Mouse (Mus musculus): ENCODE data around the gene Apbb1ip. TPM values are rescaled to one million over a fixed set of nuclear protein-coding genes. Genes with fewer than 3 reads are reported as not detected.

The Apbb1ip gene
- polyA plus RNA-seq, 2 experiments, result 2.3 to 2.6 TPM

- Histone ChIP-seq H3K27me3 (ENCODE audit: control insufficient read depth, insufficient read depth, low read length) (no peaks in the 10 kb centered on the region), H3K4me2 (replicated peaks; ENCODE audit: low read depth, low read length, severe bottlenecking) (no peak overlapping the region), H3K27ac (replicated peaks; ENCODE audit: low read depth, low read length) (no peak overlapping the region), H3K9ac (ENCODE audit: low read depth, low read length, severe bottlenecking) (no peak overlapping the region), H3K4me3 (replicated peaks; ENCODE audit: low read length) (no peak overlapping the region), H3K4me1 (ENCODE audit: control insufficient read depth, insufficient read depth, low read length) (peaks cover 3% of the 10 kb centered on the region; the same call in 1 of the 2 replicates), H3K9me3 (ENCODE audit: control insufficient read depth, low read length) (no peaks in the 10 kb centered on the region), H3K36me3 (ENCODE audit: control insufficient read depth, insufficient read depth, low read length) (no peaks in the 10 kb centered on the region)
- WGBS, result 48% methylated on average over 8 of the region's 8 CpGs
- no peak for DNase-seq (ENCODE audit: low spot score)
- TF ChIP-seq POLR2A (IDR thresholded peaks at IDR 0.05; ENCODE audit: borderline replicate concordance, extremely low read depth, insufficient read depth, insufficient read length), result no peak
- no peak for ATAC-seq (ENCODE audit: low FRiP score, low read depth)
Observed at GRCm38 (mm10) chr2:22775213-22775612, 1.3 kb downstream of the Apbb1ip start.

- TF ChIP-seq POLR2A (IDR thresholded peaks at IDR 0.05; ENCODE audit: borderline replicate concordance, extremely low read depth, insufficient read depth, insufficient read length), result no peak
- Histone ChIP-seq H3K27me3 (ENCODE audit: control insufficient read depth, insufficient read depth, low read length) (no peaks in the 10 kb centered on the region), H3K9ac (ENCODE audit: low read depth, low read length, severe bottlenecking) (no peak overlapping the region), H3K27ac (replicated peaks; ENCODE audit: low read depth, low read length) (no peak overlapping the region), H3K36me3 (ENCODE audit: control insufficient read depth, insufficient read depth, low read length) (no peaks in the 10 kb centered on the region), H3K4me2 (replicated peaks; ENCODE audit: low read depth, low read length, severe bottlenecking) (no peak overlapping the region), H3K4me1 (ENCODE audit: control insufficient read depth, insufficient read depth, low read length) (peaks cover 3% of the 10 kb centered on the region; the same call in 1 of the 2 replicates), H3K4me3 (replicated peaks; ENCODE audit: low read length) (no peak overlapping the region), H3K9me3 (ENCODE audit: control insufficient read depth, low read length) (no peaks in the 10 kb centered on the region)
- 50% methylated on average over 3 of the region's 3 CpGs for WGBS
- ATAC-seq (ENCODE audit: low FRiP score, low read depth) (no peak), DNase-seq (ENCODE audit: low spot score) (no peak)
Observed at GRCm38 (mm10) chr2:22775681-22776080, 1.8 kb downstream of the Apbb1ip start.

GRCm38 (mm10) chr2:22776568-22777230, 2.8 kb downstream of the Apbb1ip start:
- Histone ChIP-seq H3K27me3 (ENCODE audit: control insufficient read depth, insufficient read depth, low read length) (no peaks in the 10 kb centered on the region), H3K4me1 (ENCODE audit: control insufficient read depth, insufficient read depth, low read length) (peaks cover 3% of the 10 kb centered on the region; the same call in 1 of the 2 replicates), H3K36me3 (ENCODE audit: control insufficient read depth, insufficient read depth, low read length) (no peaks in the 10 kb centered on the region), H3K4me2 (replicated peaks; ENCODE audit: low read depth, low read length, severe bottlenecking) (no peak overlapping the region), H3K27ac (replicated peaks; ENCODE audit: low read depth, low read length) (no peak overlapping the region), H3K4me3 (replicated peaks; ENCODE audit: low read length) (no peak overlapping the region), H3K9ac (ENCODE audit: low read depth, low read length, severe bottlenecking) (no peak overlapping the region), H3K9me3 (ENCODE audit: control insufficient read depth, low read length) (no peaks in the 10 kb centered on the region)
- no peak for DNase-seq (ENCODE audit: low spot score)
- 75% methylated on average over 2 of the region's 2 CpGs for WGBS
- TF ChIP-seq POLR2A (IDR thresholded peaks at IDR 0.05; ENCODE audit: borderline replicate concordance, extremely low read depth, insufficient read depth, insufficient read length), result no peak
- no peak for ATAC-seq (ENCODE audit: low FRiP score, low read depth)

GRCm38 (mm10) chr2:22777757-22778156, 3.9 kb downstream of the Apbb1ip start:
- Histone ChIP-seq H3K4me1 (ENCODE audit: control insufficient read depth, insufficient read depth, low read length) (peaks cover 3% of the 10 kb centered on the region; the same call in 1 of the 2 replicates), H3K9ac (ENCODE audit: low read depth, low read length, severe bottlenecking) (no peak overlapping the region), H3K27ac (replicated peaks; ENCODE audit: low read depth, low read length) (no peak overlapping the region), H3K36me3 (ENCODE audit: control insufficient read depth, insufficient read depth, low read length) (no peaks in the 10 kb centered on the region), H3K4me3 (replicated peaks; ENCODE audit: low read length) (no peak overlapping the region), H3K4me2 (replicated peaks; ENCODE audit: low read depth, low read length, severe bottlenecking) (no peak overlapping the region), H3K27me3 (ENCODE audit: control insufficient read depth, insufficient read depth, low read length) (no peaks in the 10 kb centered on the region), H3K9me3 (ENCODE audit: control insufficient read depth, low read length) (no peaks in the 10 kb centered on the region)
- 90% methylated on average over 3 of the region's 3 CpGs for WGBS
- no peak for DNase-seq (ENCODE audit: low spot score)
- no peak for TF ChIP-seq POLR2A (IDR thresholded peaks at IDR 0.05; ENCODE audit: borderline replicate concordance, extremely low read depth, insufficient read depth, insufficient read length)
- ATAC-seq (ENCODE audit: low FRiP score, low read depth), result no peak

- no peak for ATAC-seq (ENCODE audit: low FRiP score, low read depth)
- no peaks in the 10 kb centered on the region for H3K36me3 ChIP-seq (ENCODE audit: control insufficient read depth, insufficient read depth, low read length)
- no peak overlapping the region for H3K9ac ChIP-seq (ENCODE audit: low read depth, low read length, severe bottlenecking)
- WGBS, result 87% methylated on average over 1 of the region's 1 CpGs
- no peak overlapping the region for H3K27ac ChIP-seq (replicated peaks; ENCODE audit: low read depth, low read length)
- no peak for TF ChIP-seq POLR2A (IDR thresholded peaks at IDR 0.05; ENCODE audit: borderline replicate concordance, extremely low read depth, insufficient read depth, insufficient read length)
- H3K27me3 ChIP-seq (ENCODE audit: control insufficient read depth, insufficient read depth, low read length), result no peaks in the 10 kb centered on the region
- H3K4me3 ChIP-seq (replicated peaks; ENCODE audit: low read length), result no peak overlapping the region
- no peak overlapping the region for H3K4me2 ChIP-seq (replicated peaks; ENCODE audit: low read depth, low read length, severe bottlenecking)
- H3K9me3 ChIP-seq (ENCODE audit: control insufficient read depth, low read length), result no peaks in the 10 kb centered on the region
- no peaks in the 10 kb centered on the region for H3K4me1 ChIP-seq (ENCODE audit: control insufficient read depth, insufficient read depth, low read length)
- DNase-seq (ENCODE audit: low spot score), result no peak
Observed at GRCm38 (mm10) chr2:22780884-22781283, 7.0 kb downstream of the Apbb1ip start.

Data from limb, embryonic 14.5 days (tissue).